Mouse (Mus musculus) liver, embryonic 14.5 days (tissue): ENCODE measurements around the gene Zfp706. TPM values are rescaled to one million over a fixed set of nuclear protein-coding genes. Genes with fewer than 3 reads are reported as not detected.

Experiments
- ATAC-seq: fragments of 200-750 bp; cut with Nextera tagmentation; 2 replicates; pipeline ENCODE4 v1.8.0; 2017; ENCODE audit warnings: moderate number of reproducible peaks, mild to moderate bottlenecking, moderate library complexity; ENCODE audit not compliant: insufficient read depth
- DNase-seq, 3 experiments: peaks; one replicate each; pipeline ENCODE4 v3.0.0-alpha.2; 2012 to 2013; ENCODE audit warnings: low read depth in 3 of 3, low spot score in 3 of 3
- H3K27ac ChIP-seq: fragments of 300-500 bp; sonication (generic); 2 replicates; pipeline ENCODE4 v1.5.1; 2014; ENCODE audit warnings: moderate library complexity, mild to moderate bottlenecking, control low read depth, inconsistent platforms
- H3K27me3 ChIP-seq: fragments of 300-500 bp; sonication (generic); 2 replicates; pipeline ENCODE4 v1.6.1; 2014; ENCODE audit warnings: mild to moderate bottlenecking, low read length, moderate library complexity; ENCODE audit not compliant: control insufficient read depth, insufficient read depth
- H3K36me3 ChIP-seq: fragments of 300-500 bp; sonication (generic); replicated peaks from 2 replicates; pipeline ENCODE4 v1.6.1; 2014; ENCODE audit warnings: low read depth; ENCODE audit not compliant: control insufficient read depth, insufficient read depth
- H3K4me1 ChIP-seq, 2 experiments: fragments of 200-500 bp in 1 of 2; fragments of 300-500 bp in 1 of 2; sonication (generic) in 1 of 2; replicated peaks; 2 replicates each; pipeline ENCODE4 v1.6.1; 2012 to 2014; ENCODE audit warnings: antibody characterized with exemption in 1 of 2, inconsistent platforms in 1 of 2, low read length in 1 of 2; ENCODE audit not compliant: control insufficient read depth in 2 of 2, insufficient read depth in 2 of 2
- H3K4me2 ChIP-seq: fragments of 300-500 bp; sonication (generic); 2 replicates; pipeline ENCODE4 v1.6.1; 2014; ENCODE audit warnings: low read depth, mild to moderate bottlenecking, control low read depth, moderate library complexity
- H3K4me3 ChIP-seq, 2 experiments: fragments of 200-500 bp in 1 of 2; fragments of 300-500 bp in 1 of 2; sonication (generic) in 1 of 2; 2 replicates each; pipeline ENCODE4 v1.5.1; 2012 to 2014; ENCODE audit warnings: low read depth in 2 of 2, low read length in 2 of 2, mild to moderate bottlenecking in 2 of 2, control low read depth in 1 of 2, inconsistent platforms in 1 of 2, moderate library complexity in 1 of 2; ENCODE audit not compliant: insufficient read depth in 1 of 2
- H3K9ac ChIP-seq: fragments of 300-500 bp; sonication (generic); replicated peaks from 2 replicates; pipeline ENCODE4 v1.6.1; 2014; ENCODE audit warnings: mild to moderate bottlenecking, control low read depth, moderate library complexity
- H3K9me3 ChIP-seq: fragments of 300-500 bp; sonication (generic); 2 replicates; pipeline ENCODE4 v1.6.1; 2016; ENCODE audit warnings: low read length, mixed read lengths; ENCODE audit not compliant: control insufficient read depth
- CTCF ChIP-seq: IDR thresholded peaks from 2 replicates; pipeline ENCODE4 v1.5.1; 2016; ENCODE audit warnings: antibody characterized with exemption, low read depth, control low read depth
- EP300 ChIP-seq: IDR thresholded peaks from 2 replicates; pipeline ENCODE4 v1.6.1; 2016; ENCODE audit warnings: antibody characterized with exemption, low read depth
- WGBS: fragments of 180-500 bp; shearing (Covaris S2); extraction: QIAGEN DNeasy Blood & Tissue Kit; methylation state at CpG from one replicate; pipeline ENCODE4 v1.1.7; 2014; ENCODE audit not compliant: insufficient replicate concordance; 5-methylcytosine and 5-hydroxymethylcytosine counted together
- polyA plus RNA-seq, 2 experiments: library from polyadenylated mRNA; depleted of rRNA in 1 of 2; stranded (reverse) in 1 of 2; unstranded in 1 of 2; fragments of >200 nt; fragmentation: Nextera tagmentation in 1 of 2; extraction: Ambion mirVana in 1 of 2; gene quantifications; 2 replicates each; pipeline versions ENCODE4 v1.2.1 to v1.2.3; 2012 to 2014

The Zfp706 gene
- polyA plus RNA-seq, 2 experiments, result 22.8 to 146 TPM

DNA sequence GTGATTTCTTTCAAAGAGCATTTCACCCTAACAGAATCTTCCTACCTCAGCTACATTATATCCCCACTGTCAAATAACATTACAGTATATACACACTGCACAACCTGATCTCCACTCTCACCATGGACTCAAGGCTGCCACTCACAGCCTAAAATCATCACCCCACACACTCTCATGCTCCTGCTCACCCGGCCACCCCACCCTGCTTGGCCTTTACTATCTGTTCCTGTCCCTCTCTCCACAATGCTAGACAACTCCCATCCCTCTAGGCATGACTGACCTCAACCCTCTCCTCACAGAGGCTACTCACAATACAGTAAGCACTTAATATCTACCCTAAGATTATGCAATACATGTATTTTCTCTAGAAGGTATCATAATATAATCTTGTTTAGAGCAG is 12.9 kb downstream of the Zfp706 start:
- H3K4me3 ChIP-seq, result no peak overlapping the region
- no peaks in the 10 kb centered on the region for H3K27me3 ChIP-seq
- TF ChIP-seq EP300 (no peak), CTCF (no peak)
- H3K27ac ChIP-seq, result no peak overlapping the region
- DNase-seq (no peak), ATAC-seq (no peak)
- H3K4me1 ChIP-seq, result 0 out of 4 replicates have a peak, but pooled peaks cover 0 to 2% of the 10 kb centered on the region in 2 experiments
- 35% methylated on average over 1 of the region's 1 CpGs for WGBS
- H3K9me3 ChIP-seq, result no peaks in the 10 kb centered on the region
- peaks cover 18% of the 10 kb centered on the region for H3K36me3 ChIP-seq
- no peak overlapping the region for H3K4me2 ChIP-seq
- H3K9ac ChIP-seq, result no peak overlapping the region

- no peak for ATAC-seq
These were observed 14.0 kb downstream of the Zfp706 start for GRCm38 (mm10) chr15:36993435-36994178.

DNA sequence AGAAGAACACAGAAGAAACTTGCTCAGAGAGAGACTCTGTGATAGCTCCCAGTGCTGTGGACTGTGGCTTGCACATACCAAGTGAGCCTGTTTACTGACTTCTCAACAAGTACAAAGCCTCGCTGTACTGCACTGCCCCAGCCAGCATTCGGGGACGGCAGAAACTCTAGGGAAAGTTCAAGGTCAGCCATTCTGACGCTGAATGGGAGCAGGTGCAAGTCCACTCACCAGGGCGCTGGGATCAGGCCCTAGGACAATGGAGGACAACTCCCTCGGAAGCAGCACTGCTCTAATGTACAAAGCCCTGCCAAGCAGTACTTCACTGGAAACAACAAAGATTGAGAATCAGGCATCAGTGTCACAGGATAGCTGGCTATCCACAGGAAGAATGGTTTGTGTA is 16.2 kb downstream of the Zfp706 start:
- Histone ChIP-seq H3K36me3 (no peaks in the 10 kb centered on the region), H3K4me2 (no peak overlapping the region), H3K27me3 (no peaks in the 10 kb centered on the region), H3K9ac (no peak overlapping the region), H3K4me1 (peaks cover 0 to 2% of the 10 kb centered on the region in 2 experiments; a peak in 1 of 4 replicates), H3K27ac (no peak overlapping the region), H3K9me3 (no peaks in the 10 kb centered on the region), H3K4me3 (no peak overlapping the region)
- WGBS, result 70% methylated on average over 6 of the region's 6 CpGs
- peak; percentile 28; the same call in 1 of the 2 replicates for ATAC-seq
- DNase-seq, result no peak
- no peak for TF ChIP-seq EP300
- TF ChIP-seq CTCF, result no peak

More at GRCm38 (mm10) chr15:36993435-36994178, 14.0 kb downstream of the Zfp706 start:
- Histone ChIP-seq H3K4me2 (no peak overlapping the region), H3K4me3 (no peak overlapping the region), H3K9ac (no peak overlapping the region), H3K9me3 (no peaks in the 10 kb centered on the region), H3K27ac (no peak overlapping the region), H3K36me3 (peaks cover 13% of the 10 kb centered on the region), H3K27me3 (no peaks in the 10 kb centered on the region), H3K4me1 (peaks cover 0 to 2% of the 10 kb centered on the region in 2 experiments; a peak in 1 of 4 replicates)
- no peak for DNase-seq
- 79% methylated on average over 8 of the region's 8 CpGs for WGBS
- no peak for TF ChIP-seq EP300
- TF ChIP-seq CTCF, result no peak

- no peaks in the 10 kb centered on the region for H3K27me3 ChIP-seq
- no peak overlapping the region for H3K4me2 ChIP-seq
- no peaks in the 10 kb centered on the region for H3K9me3 ChIP-seq
- no peak overlapping the region for H3K4me3 ChIP-seq
- WGBS, result 85% methylated on average over 11 of the region's 11 CpGs
- TF ChIP-seq CTCF (no peak), EP300 (no peak)
- peaks cover 0 to 2% of the 10 kb centered on the region in 2 experiments; a peak in 1 of 4 replicates for H3K4me1 ChIP-seq
- no peak overlapping the region for H3K27ac ChIP-seq
- H3K36me3 ChIP-seq, result no peaks in the 10 kb centered on the region
- H3K9ac ChIP-seq, result no peak overlapping the region
- ATAC-seq (no peak), DNase-seq (no peak)
These were observed 17.7 kb downstream of the Zfp706 start for GRCm38 (mm10) chr15:36989922-36990321.

DNA sequence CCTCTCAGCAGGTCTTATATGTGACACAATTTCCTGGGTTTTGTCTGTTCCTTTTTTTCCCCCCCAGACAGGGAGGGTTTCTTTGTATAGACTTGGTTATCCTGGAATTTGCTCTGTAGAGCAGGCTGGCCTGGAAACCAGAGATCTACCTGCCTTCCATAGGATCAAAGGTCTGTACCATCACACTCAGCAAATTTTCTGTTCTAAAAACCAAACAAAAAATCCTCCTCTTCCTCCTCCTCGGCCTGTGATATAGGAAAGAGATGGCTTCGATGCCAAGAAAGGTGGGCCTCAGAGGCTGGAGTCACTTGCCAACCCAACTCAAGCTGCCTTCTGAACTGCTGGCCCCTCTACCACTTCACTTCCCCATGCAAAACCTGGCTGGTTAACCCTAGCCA is 18.9 kb downstream of the Zfp706 start:
- no peak for TF ChIP-seq CTCF
- TF ChIP-seq EP300, result no peak
- no peak for DNase-seq

More for the DNA sequence above, 18.9 kb downstream of the Zfp706 start:
- no peak overlapping the region for H3K9ac ChIP-seq
- no peak for ATAC-seq
- H3K36me3 ChIP-seq, result no peaks in the 10 kb centered on the region
- no peak overlapping the region for H3K27ac ChIP-seq
- H3K4me1 ChIP-seq, result peaks cover 0 to 2% of the 10 kb centered on the region in 2 experiments; a peak in 1 of 4 replicates
- no peak overlapping the region for H3K4me3 ChIP-seq
- WGBS, result 61% methylated on average over 2 of the region's 2 CpGs
- H3K27me3 ChIP-seq, result no peaks in the 10 kb centered on the region
- H3K9me3 ChIP-seq, result no peaks in the 10 kb centered on the region
- H3K4me2 ChIP-seq, result no peak overlapping the region
